Mouse (Mus musculus): ENCODE data around the gene Arhgap45. TPM values are rescaled to one million over a fixed set of nuclear protein-coding genes. Genes with fewer than 3 reads are reported as not detected.
A peak's percentile ranks its signal among the peaks of the same experiment; 100 is the strongest.
"Not testable (repeated sequence)": the region's sequence is repeated elsewhere in the genome, so short reads cannot be mapped to it uniquely, and the experiment has no call there.

Gene Arhgap45
- total RNA-seq, 2 experiments from 2014 or later = 4.9 to 11.3 TPM

DNA sequence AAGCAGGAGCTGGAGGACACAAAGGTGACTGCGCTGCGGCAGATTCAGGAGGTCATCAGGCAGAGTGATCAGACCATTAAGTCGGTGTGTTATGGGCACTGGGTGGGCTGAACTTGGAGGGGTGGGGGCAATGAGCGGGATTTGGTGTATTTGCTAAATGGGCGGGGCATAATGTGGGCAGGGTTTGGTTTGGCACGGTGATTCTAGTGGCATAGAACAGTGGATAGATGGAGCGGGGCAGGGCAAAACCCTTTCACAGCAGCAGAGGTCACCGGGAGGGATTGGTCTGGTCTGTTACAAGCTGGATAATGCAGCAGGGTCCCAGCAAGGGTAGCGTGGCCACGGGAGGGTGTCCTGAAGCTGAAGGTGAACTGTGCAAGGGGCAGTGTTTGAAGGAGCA, 9.0 kb downstream of the Arhgap45 start:
- intact Hi-C loops (cut with DNase I) = no loop called here
- no peak for DNase-seq

DNA sequence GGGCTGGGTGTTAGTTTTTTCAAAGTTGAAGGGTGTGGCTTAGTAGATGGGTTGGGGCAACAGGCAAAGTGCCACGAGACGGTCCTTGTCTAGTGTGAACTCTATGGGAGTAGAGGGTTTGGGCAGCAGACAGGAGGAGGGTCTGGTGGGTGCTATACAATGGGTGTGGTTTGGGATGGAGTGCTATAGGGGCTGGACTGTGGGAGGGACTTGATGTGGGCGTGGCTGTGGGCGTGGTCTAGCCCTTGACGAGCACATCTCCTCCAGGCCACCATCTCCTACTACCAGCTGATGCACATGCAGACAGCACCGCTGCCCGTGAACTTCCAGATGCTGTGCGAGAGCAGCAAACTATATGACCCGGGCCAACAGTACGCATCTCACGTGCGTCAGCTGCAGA, 9.4 kb downstream of the Arhgap45 start:
- intact Hi-C loops (cut with DNase I) = no loop called here
- no peak for DNase-seq

DNA sequence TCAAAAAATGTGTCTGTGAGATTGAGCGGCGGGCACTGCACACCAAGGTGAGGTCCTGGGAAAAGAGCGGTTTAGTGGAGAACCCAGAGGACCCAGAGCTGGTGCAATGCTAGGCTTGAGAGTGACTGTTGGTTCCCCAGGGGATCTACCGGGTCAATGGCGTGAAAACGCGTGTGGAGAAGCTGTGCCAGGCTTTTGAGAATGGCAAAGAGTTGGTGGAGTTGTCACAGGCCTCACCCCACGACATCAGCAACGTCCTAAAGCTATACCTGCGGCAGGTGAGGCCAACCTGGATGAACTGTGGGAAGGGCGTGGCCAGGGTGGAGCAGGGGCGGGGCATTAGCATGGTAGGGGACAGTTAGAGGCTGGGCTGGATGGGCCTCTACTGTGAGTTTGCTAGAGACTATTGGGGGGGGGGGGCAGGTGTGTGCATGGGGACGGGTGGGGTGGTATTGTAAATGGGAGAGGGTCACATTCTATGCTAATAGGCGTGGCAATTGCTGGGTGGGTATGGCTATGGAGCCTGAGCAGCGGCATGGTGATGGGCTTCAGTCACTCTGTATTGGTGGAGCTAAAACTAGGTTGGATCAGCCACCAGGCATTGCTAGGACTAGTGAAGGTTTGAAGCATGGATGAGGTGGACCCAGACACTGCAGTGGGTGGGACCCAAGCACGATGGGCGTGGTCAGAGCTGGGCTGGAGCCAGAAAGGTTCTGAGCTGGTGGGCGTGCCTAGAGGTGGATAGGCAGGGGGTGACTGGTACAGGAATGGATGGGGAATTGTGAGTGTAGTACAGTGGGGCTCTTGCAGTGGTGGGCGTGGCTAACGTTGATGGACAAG, 11.4 kb downstream of the Arhgap45 start:
- intact Hi-C loops (cut with DNase I) = no loop called here
- DNase-seq = no peak

DNA sequence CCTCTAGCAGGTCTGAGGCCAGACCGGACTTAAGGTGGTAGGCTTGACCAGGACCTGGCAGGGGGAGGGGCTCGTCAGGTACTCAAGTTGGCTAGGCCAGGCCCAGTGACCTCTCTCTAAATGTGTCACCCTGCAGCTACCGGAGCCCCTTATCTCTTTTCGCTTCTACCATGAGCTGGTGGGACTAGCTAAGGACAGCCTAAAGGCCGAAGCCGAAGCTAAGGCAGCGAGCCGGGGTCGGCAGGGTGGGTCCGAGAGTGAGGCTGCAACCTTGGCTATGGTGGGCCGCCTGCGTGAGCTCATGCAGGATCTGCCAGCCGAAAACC, 12.0 kb downstream of the Arhgap45 start:
- intact Hi-C loops (cut with DNase I) = no loop called here
- no peak for DNase-seq

DNA sequence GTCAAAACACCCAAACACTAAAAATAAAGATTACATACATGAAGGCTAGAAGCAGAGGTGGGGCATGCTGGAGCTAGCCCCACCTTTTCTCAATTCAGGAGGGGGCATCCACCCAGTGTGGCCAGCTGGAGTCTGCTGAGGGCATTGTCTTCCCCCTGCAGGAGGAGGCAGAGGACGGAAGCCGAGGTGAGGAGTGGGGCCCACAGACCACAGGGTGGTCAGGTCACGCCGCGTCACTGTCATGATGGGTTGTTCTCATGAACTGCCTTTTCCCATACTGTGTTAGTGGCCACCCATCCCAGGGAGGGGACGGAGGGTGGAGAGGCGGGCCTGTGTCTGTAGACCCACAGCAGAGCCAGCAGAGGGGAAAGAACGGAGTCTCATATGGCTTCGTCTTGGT, 13.7 kb downstream of the Arhgap45 start:
- DNase-seq = no peak
- intact Hi-C loops (cut with DNase I) = loop anchor here (5.0 kb wide), 1 partner anchor 82 kb away; no protein-coding TSS in a partner anchor

DNA sequence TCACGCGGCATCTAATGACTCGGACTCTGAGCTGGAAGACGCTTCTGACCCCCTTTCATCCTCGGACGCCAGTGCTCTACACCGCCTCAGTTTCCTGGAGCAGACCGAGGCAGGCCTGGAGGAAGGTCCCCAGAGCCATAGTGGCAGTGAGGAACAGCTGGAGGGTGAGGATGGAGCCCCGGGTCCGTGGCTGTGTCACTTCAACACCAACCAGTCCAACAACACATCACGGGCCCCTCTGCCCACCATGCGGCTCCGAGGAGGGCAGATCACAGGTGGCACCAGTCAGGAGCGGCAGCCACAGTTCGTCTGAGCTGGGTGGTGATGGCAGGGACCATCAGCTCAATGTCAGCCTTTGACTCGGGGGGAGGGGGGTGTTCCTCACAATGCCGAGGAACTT, 14.3 kb downstream of the Arhgap45 start:
- no peak for DNase-seq
- intact Hi-C loops (cut with DNase I) = loop anchor here (5.0 kb wide), 1 partner anchor 82 kb away; no protein-coding TSS in a partner anchor

DNA sequence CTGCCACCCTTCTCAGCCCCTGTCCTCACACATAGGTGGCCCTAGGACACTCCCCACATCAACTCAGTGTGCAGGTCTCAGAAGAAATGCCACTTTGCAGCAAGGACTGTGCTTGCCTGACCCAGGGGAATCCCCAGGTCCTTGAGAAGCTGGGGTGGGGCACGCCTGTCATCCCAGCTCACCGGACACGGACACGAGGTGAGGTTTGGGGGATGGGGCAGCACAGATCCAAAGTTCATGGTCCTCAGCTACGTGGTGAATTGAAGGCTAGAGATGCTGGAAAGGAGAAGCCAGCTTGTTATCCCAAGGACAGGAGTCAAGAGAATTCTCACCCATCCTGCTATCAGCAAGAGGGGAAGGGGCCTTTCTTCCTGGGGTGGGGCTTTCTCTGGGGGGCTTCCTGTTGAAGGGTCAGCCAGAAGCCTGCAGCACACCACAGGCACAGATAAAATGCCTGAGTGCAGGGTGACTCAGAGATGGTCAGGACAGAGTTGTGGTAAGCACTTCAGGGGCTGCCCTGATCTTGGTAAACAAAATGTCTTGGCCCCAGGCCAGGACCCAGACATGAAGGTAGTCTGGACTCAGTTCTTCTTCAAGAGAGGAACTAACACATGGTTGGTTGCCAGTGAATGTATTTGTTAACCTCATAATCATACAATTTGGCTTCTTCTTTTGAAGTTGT, 16.5 kb downstream of the Arhgap45 start:
- peak; percentile 67 to 68 for DNase-seq

DNA sequence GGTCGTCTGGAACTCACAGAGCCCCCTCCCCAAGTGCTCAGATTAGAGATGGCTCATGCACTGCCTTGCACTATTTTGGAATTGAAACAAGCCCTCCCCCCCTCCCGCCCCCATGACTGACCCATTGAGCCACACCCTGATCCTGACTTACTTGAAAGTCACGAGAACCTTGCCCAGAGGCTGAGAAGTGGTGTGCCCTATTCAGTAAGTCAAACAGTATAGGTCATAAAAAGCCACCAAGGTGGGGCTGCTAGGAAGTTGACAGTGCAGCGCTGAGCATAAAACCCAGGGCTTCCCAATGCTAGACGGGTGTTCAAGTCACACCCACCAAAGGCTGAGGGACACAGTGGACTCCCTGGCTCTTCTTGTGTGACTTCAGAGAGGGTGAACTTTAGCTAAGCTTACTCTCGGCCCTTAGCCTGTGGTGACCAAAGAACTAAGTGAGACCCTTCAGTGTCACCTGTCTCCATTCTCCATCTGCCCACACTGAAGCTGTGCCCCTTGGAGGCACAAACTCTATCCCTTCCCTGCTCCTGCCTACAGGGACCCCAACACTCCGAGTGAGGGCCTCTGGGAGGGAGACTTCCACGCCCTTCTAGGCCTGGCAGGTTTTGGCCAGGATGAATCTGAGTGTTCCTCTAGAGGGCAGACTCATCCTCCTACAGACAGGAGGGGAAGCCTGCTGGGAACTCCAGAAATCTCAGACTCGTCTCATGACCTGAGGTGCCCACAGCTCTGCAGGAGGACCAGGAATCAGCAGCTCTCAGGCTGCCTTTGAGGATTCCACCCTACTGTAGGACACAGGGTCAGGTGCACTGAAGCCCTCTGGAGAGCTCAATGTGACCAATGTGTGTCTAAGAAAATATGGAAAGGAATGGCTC, 17.3 kb downstream of the Arhgap45 start:
- DNase-seq = peak; percentile 47 to 64
- intact Hi-C loops (cut with DNase I) = loop anchor here (2.0 to 5.0 kb wide), 2 partner anchors 45 to 79 kb away; partner anchors contain the start of gene Cnn2

More for the DNA sequence above, 16.5 kb downstream of the Arhgap45 start:
- intact Hi-C loops (cut with DNase I) = loop anchor here (5.0 kb wide), 1 partner anchor 79 kb away; no protein-coding TSS in a partner anchor

DNA sequence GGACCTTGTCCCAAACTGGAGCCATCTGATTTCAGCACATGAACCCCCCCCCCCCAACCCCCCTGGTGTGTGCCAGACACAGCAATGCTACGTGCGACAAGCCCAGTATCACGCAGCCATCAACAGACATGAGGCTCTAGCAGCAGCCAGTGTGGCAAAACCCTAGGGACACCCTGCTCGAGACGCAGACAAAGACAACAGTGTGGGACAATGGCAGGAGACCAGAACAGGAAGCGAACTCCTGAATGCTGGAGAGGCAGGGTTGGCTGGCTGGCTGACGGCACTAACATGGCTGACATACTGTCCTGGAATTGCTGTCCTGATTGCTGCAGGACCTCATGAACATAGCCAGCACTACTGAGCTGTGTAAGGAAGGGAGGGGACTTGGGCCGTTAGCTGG, 18.7 kb downstream of the Arhgap45 start:
- DNase-seq = no peak

DNA sequence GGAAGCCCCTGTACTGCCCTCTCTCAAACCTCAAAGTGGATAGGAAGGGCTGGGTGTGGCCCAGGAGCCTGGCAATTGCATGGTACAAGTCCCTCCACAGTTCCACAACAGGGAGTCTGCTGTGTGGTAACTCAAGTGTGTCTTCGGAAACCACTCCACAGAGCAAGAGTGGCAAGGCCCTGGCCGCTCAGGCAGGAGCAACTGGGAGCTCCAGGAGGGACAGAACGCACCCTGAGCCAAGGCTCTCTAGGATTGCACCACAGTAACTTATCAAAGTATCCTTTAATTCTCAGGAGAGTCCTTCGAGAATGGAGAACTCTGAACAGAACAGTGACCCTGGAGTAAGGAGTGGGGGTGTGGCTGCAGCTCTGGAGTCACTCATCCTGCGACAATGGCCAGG, 19.2 kb downstream of the Arhgap45 start:
- intact Hi-C loops (cut with DNase I) = loop anchor here (2.0 kb wide), 1 partner anchor 47 kb away; the partner anchor contains the start of gene Cnn2
- no peak for DNase-seq

More for the DNA sequence above, 18.7 kb downstream of the Arhgap45 start:
- intact Hi-C loops (cut with DNase I) = loop anchor here (2.0 kb wide), 1 partner anchor 46 kb away; the partner anchor contains the start of gene Cnn2

DNA sequence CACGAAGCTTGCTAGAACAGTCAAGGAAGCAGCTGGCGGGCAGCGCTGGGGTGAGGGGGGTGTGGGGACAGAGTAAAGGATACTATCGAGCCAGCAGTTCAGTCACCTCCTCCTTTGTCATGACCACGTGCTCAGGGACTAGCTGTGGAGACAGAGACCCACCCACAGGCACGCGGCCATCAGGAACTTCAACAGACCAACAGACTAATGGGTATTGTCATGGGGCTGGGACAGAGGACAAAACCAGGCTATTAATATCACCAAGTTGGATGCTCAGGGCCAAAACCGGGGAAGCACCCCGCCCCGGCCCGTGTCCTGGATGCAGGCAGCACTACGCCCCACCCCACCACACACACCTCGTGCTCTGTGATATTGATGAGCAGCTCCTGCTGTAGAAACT, 20.4 kb downstream of the Arhgap45 start:
- DNase-seq = peak; percentile 56 to 66
- intact Hi-C loops (cut with DNase I) = no loop called here

DNA sequence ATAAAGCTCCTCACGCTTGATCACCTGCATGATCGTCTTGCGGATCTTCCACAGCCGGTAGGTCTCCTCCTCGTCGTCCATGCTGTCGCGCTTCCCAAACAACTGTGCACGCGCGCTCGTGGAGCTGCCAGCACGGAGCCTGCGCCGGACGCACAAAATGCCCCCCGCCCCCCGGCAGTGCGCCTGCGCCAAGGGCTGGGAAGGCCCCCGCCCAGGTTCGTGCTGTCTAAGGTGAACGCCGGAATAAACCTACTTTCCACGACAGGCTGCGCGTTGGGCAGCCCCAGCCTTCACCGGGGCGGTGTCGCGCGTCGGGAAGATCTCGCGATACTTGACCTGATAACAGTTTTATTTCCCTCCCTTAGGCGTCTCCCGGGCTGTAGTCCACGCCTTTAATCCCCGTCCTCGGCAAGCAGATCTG, 23.1 kb downstream of the Arhgap45 start, which contains the start of gene Polr2e:
Gene Polr2e, minus strand, starts transcription at position 237 of the 421 bp plus-strand sequence.
- intact Hi-C loops (cut with DNase I) = no loop called here
- DNase-seq = peak; percentile 98

DNA sequence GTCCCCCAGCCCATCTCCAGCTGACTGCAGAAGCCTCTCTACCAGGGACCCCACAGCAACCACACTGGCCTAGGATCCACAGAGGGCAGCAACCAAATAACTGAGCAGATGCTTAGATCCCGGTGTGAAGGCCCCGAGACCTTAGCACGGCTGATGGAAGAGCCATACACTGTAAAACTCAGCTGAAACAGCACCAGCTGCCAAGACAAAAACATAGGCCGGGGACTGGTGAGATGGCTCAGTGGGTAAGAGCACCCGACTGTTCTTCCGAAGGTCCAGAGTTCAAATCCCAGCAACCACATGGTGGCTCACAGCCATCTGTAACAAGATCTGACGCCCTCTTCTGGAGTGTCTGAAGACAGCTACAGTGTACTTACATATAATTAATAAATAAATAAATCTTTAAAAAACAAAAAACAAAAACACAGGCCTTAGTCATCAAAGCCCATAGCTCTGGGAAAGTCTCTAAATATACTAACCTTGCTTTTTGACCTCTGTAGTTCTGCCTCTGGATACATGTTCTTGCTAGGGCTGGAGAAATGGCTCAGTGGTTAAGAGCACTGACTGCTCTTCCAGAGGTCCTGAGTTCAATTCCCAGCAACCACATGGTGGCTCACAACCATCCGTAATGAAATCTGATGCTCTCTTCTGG, 25.1 kb downstream of the Arhgap45 start:
- DNase-seq; intact Hi-C loops (cut with DNase I): not testable (repeated sequence)

DNA sequence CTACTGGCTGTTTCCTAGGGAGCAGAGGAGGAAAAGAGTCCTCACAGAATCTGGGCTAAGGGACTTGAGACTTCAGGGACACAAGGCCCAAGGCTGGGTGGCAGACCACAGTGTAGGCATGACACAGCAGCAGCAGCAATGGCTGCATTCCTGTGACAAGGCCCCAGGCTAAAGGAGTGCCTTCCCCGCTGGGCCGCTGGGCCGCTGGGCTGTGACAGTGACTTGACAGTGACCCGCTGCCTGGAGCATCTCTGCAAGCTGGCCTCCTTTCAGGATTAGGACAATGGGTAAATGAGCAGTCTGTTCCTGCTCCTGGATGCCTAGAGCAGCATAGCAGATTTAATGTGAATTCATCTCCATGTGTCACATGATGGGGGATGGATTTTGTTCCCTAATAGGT, 27.6 kb downstream of the Arhgap45 start:
- intact Hi-C loops (cut with DNase I) = no loop called here
- DNase-seq = no peak

DNA sequence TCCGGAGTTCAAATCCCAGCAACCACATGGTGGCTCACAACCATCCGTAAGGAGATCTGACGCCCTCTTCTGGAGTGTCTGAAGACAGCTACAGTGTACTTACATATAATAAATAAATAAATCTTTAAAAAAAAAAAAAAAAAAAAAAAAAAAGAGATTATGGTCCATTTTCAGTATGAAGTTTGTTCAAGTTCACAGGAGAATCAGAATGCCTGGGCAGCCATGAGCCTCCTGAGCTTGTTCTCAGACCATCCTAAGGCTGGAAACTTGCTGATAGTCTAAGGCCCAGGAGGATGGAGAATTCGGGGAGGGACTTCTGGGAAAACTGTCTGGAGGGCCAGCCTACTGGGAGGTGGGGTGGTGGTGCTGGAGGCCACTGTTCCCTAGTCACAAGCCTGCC, 28.9 kb downstream of the Arhgap45 start:
- DNase-seq; intact Hi-C loops (cut with DNase I): not testable (repeated sequence)

DNA sequence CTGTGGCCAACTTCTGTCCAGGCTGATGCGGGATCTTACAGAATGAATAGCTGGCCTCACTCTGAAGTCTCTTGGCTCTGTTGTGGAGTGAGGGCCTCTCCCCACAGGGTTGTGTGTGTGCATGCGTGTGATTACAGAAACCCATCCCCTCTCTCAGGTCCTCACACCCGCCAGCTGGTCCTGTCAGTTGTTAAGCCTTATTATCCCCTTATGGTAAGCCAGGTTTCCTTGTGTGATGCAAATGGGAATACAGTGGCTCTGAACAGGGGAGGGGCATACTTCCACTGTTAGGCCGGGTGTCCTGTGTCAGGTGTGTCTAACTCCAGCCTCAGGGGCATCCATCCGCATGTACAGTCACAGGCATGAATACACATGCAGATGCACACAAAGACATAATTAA, 29.3 kb downstream of the Arhgap45 start:
- no peak for DNase-seq
- intact Hi-C loops (cut with DNase I) = no loop called here

DNA sequence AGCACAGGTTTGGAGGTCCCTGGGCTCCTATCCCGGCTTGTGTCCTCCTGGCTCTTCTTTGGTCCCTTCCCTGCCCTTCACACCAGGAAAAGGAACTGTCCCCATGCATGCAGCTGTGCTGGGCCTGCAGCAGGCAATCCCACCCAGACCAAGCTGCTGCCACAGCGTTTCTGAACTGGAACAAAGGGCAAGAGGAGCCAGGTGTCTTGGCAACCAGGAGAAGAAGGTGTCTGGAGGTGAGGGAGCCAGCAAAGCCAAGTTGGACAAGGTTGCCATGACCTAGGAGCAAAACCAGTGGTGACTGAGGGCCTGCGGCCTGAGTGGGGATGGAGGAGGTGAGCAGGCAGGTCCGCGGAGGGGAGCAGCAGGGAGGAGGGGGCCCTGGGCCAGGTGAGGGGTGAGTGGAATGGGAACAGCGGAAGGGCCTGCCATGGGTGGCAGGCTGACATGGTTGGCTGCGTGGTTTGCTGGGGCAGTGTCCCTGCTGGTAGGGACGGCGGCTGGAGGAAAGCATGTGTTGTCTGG, 30.6 kb downstream of the Arhgap45 start, which contains the start of gene Gpx4:
Gene Gpx4, plus strand, starts transcription at position 126 of the 525 bp plus-strand sequence.
- intact Hi-C loops (cut with DNase I) = no loop called here
- DNase-seq = no peak

DNA sequence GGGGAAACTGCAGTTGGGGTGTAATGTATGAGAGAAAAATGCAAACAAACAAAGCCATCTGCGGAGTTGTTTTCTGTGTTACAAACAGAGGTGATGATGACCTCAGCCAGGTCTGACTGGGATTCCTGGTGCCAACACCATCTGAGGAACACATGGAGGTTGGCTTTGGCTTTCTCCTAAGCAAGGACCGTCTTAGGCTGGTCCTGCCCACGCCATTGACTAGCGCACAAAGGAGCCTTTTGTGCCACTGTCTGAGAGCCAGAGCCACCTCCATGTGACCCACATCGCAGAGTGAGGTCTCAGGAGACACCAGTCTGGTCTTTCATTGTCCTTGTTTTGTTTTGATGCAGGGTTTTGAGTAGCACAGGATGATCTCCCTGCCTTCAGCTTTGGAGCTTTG, 31.9 kb downstream of the Arhgap45 start:
- intact Hi-C loops (cut with DNase I) = no loop called here

DNA sequence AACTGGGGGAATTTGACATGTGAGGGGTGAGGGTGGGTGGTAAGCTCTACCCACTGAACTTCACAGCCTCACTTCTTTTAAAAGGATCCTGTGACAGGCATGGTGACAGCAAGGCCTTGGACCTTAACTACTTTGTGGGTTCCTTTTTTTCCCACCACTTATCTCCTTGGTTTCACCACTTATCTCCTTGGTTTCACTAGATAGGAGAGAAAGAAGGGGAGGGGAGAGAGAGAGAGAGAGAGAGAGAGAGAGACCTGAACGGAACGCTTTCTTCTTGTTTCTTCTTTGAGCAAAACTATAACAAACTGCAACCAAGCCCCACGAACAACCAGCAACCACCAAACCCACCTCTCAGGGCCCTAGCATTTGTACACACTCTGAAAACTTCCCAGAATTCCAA, 32.4 kb downstream of the Arhgap45 start:
- intact Hi-C loops (cut with DNase I) = no loop called here
- DNase-seq = no peak

More for the DNA sequence above, 31.9 kb downstream of the Arhgap45 start:
- DNase-seq = no peak
